Mouse (Mus musculus) intestine, embryonic 14.5 days (tissue): Measurements from ENCODE around the gene Os9. TPM values are rescaled to one million over a fixed set of nuclear protein-coding genes. Genes with fewer than 3 reads are reported as not detected.

Experiments used
- ATAC-seq: fragments of 200-750 bp; cut with Nextera tagmentation; replicated peaks from 2 replicates; pipeline ENCODE4 v1.8.0; 2017; ENCODE audit warnings: low read depth, moderate number of reproducible peaks, moderate TSS enrichment, moderate library complexity; ENCODE audit not compliant: low FRiP score, low TSS enrichment
- DNase-seq: peaks from one replicate; pipeline ENCODE4 v3.0.0-alpha.2; 2018; ENCODE audit warnings: low spot score
- H3K27ac ChIP-seq: fragments of 300-500 bp; sonication (generic); 2 replicates; pipeline ENCODE4 v1.5.1; 2014; ENCODE audit warnings: low read depth, mild to moderate bottlenecking, control low read depth
- H3K27me3 ChIP-seq: fragments of 300-500 bp; sonication (generic); replicated peaks from 2 replicates; pipeline ENCODE4 v1.6.1; 2014; ENCODE audit warnings: low read length, control low read depth; ENCODE audit not compliant: control insufficient read depth, insufficient read depth
- H3K36me3 ChIP-seq: fragments of 300-500 bp; sonication (generic); 2 replicates; pipeline ENCODE4 v1.6.1; 2014; ENCODE audit warnings: low read length, control low read depth; ENCODE audit not compliant: control insufficient read depth, insufficient read depth
- H3K4me1 ChIP-seq: fragments of 300-500 bp; sonication (generic); replicated peaks from 2 replicates; pipeline ENCODE4 v1.6.1; 2014; ENCODE audit warnings: low read length, control low read depth, mixed read lengths; ENCODE audit not compliant: control insufficient read depth, insufficient read depth
- H3K4me2 ChIP-seq: fragments of 300-500 bp; sonication (generic); 2 replicates; pipeline ENCODE4 v1.6.1; 2014; ENCODE audit warnings: low read length
- H3K4me3 ChIP-seq: fragments of 300-500 bp; sonication (generic); 2 replicates; pipeline ENCODE4 v1.5.1; 2014; ENCODE audit warnings: low read depth, low read length, control low read depth, mixed read lengths
- H3K9ac ChIP-seq: fragments of 300-500 bp; sonication (generic); 2 replicates; pipeline ENCODE4 v1.6.1; 2014; ENCODE audit warnings: mild to moderate bottlenecking, low read length
- H3K9me3 ChIP-seq: fragments of 300-500 bp; sonication (generic); 2 replicates; pipeline ENCODE4 v1.6.1; 2016; ENCODE audit warnings: low read length, control low read depth; ENCODE audit not compliant: control insufficient read depth
- WGBS: fragments of 180-500 bp; shearing (Covaris S2); extraction: QIAGEN DNeasy Blood & Tissue Kit; methylation state at CpG from one replicate; pipeline ENCODE4 v1.1.7; 2014; 5-methylcytosine and 5-hydroxymethylcytosine counted together
- polyA plus RNA-seq: library from polyadenylated mRNA; unstranded; fragments of >200 nt; fragmentation: Nextera tagmentation; extraction: Ambion mirVana; gene quantifications from 2 replicates; pipeline ENCODE4 v1.2.1, GENCODE M21; 2014

The Os9 gene
- polyA plus RNA-seq, 1 experiment from 2014 or later: 51.6 TPM

DNA sequence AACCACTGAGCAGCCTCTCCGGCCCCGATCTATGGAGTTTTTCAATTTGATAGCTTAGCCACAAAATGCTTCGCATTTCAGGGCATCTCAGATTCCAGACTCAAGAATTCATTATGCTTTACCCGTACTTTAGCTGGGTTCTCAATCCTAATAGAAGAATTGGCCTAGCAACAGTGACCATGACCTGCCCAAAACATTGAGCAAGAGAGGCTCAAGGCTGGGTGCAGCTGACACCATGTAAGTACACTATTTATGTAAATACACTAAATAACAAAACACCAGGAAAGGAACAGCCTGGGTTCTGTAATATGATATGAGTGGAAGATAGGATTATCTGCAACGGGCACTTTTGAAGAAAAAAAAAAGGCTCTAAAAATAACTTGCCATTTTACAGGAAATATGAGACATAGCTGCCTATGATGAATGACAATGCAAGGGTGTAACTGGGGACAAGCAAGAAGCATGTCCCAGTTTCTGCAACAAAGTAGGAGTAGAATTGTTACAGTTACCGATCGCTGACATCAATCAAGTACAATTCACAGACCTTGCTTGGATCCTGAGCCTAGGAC, 6.9 kb upstream of the Os9 start:
- Histone ChIP-seq H3K4me1 (peaks cover 6% of the 10 kb centered on the region; the same call in 1 of the 2 replicates), H3K36me3 (no peaks in the 10 kb centered on the region), H3K4me2 (no peak overlapping the region), H3K4me3 (no peak overlapping the region), H3K27me3 (no peaks in the 10 kb centered on the region), H3K9me3 (no peaks in the 10 kb centered on the region), H3K9ac (no peak overlapping the region), H3K27ac (no peak overlapping the region)
- WGBS: 78% methylated on average over 7 of the region's 7 CpGs
- DNase-seq (no peak), ATAC-seq (no peak)

DNA sequence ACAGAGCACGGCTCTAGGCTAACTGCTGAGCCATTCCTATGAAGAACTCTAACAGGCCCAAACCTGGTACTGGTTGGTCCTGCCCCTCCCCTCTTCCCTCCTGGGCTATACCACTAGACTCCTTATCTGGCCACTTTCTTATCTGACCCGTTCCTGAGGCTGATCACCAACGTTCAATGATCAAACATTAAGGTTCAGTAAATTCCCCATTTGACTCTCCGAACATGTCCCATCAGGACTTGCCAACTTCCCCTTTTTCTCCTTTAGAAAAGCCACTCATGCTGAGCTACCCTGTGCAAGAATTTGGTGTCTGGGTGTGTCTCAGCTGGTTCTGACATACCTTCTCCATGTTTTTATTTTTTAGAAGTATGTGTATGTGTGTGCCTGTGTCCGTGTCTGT, 5.6 kb upstream of the Os9 start:
- Histone ChIP-seq H3K9ac (no peak overlapping the region), H3K27ac (no peak overlapping the region), H3K36me3 (no peaks in the 10 kb centered on the region), H3K4me1 (peaks cover 7% of the 10 kb centered on the region; the same call in 1 of the 2 replicates), H3K9me3 (no peaks in the 10 kb centered on the region), H3K4me2 (no peak overlapping the region), H3K4me3 (no peak overlapping the region), H3K27me3 (no peaks in the 10 kb centered on the region)
- no peak for DNase-seq
- no peak for ATAC-seq
- 77% methylated on average over 5 of the region's 5 CpGs for WGBS

DNA sequence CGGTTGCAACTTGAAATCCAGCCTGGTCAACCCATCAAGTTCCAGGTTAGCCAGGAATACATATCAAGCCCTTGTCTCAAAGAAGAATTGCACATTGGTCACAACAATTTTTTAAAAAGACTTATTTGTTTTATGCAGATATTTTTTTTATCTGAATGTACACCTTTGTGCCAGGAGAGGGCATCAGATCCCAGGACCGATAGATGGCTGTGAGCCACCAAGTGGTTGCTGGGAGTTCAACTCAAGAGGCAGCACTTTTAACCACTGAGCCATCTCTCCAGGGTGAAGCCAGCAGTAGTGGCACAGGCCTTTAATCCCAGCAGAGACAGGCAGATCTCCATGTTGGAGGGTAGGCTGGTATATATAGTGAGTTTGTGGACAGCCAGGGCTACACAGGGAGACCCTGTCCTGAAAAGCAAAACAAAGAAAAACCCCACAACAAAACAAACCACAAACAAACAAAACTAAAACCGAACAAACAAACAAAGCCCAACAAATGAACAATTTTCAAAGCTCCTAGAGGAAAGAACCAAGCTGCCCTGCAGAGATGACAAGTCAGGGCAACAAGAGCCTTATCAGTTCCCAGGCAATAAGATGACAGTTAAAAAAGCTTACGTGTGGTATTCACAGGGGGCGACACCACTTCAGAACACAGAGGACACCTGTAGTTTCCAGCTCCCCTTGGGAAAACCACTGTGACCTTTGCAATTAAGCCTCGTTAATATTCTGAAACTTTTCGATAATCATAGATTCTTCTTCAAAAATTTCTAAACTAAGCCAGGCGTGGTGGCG, 4.5 kb upstream of the Os9 start:
- H3K9ac ChIP-seq: no peak overlapping the region
- no peak for DNase-seq
- H3K27me3 ChIP-seq: no peaks in the 10 kb centered on the region
- ATAC-seq: no peak
- H3K4me2 ChIP-seq: no peak overlapping the region
- H3K9me3 ChIP-seq: no peaks in the 10 kb centered on the region
- no peak overlapping the region for H3K27ac ChIP-seq
- no peaks in the 10 kb centered on the region for H3K36me3 ChIP-seq
- H3K4me3 ChIP-seq: no peak overlapping the region
- H3K4me1 ChIP-seq: peaks cover 9% of the 10 kb centered on the region
- WGBS: 80% methylated on average over 9 of the region's 9 CpGs

DNA sequence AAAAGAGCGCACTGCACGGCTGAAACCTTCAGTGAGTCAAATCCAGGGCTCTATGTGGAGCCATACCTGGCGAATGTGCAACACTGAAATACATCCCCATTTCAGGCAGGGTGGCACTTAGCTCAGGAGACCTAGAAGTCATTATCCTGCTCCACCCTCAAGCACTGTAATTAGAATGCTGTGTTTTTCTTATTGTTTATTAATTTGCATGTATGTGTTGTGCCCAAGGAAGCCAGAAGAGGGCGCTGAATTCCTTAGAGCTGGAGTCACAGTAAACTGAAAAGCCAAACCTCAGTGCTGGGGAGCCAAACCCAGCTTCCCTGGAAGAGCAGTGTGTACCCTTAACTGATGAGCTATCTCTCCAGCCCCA, 2.5 kb upstream of the Os9 start:
- ATAC-seq (no peak), DNase-seq (peak; percentile 78)
- no peaks in the 10 kb centered on the region for H3K27me3 ChIP-seq
- H3K27ac ChIP-seq: no peak overlapping the region
- no peaks in the 10 kb centered on the region for H3K9me3 ChIP-seq
- H3K9ac ChIP-seq: 0 out of 2 replicates have a peak overlapping the region, but pooled peaks have one; percentile 10
- 10% methylated on average over 4 of the region's 4 CpGs for whole genome bisulfite sequencing
- peaks cover 13% of the 10 kb centered on the region for H3K4me1 ChIP-seq
- peak overlapping the region; percentile 18 for H3K4me3 ChIP-seq
- H3K36me3 ChIP-seq: peaks cover 12% of the 10 kb centered on the region
- H3K4me2 ChIP-seq: peak overlapping the region; percentile 48

DNA sequence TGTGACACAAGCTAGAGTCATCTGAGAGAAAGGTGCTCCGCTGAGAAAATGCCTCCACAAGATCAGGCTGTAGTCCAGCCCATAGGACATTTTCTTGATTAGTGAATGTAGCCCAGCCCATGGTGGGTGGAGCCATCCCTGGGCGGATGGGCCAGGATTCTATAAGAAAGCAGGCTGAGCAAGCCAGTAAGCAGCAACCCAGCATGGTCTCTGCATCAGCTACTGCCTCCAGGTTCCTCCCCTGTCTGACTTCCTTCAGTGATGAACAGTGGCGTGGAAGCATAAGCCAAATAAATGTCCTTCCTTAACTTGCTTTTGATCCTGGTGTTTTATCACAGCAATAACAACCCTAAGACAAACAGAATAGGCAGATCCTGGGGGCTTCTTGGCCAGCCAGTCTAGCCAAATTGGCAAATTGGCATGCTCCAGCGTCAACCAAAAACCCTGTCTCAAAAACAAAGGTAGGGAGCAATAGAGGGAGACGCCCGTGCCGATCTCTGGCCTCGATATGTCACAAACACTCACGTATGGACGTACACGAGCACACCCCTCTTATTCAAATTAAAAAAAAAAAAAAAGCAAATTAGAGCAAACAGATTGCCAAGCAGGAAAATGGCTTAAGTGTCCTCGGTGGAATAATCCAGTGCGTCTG, 2.0 kb upstream of the Os9 start:
- ATAC-seq (no peak), DNase-seq (peak; percentile 64)
- Histone ChIP-seq H3K4me3 (peak overlapping the region; percentile 18), H3K4me2 (peak overlapping the region; percentile 48), H3K4me1 (peaks cover 13% of the 10 kb centered on the region), H3K27ac (no peak overlapping the region), H3K36me3 (peaks cover 17% of the 10 kb centered on the region), H3K9me3 (no peaks in the 10 kb centered on the region), H3K27me3 (no peaks in the 10 kb centered on the region), H3K9ac (0 out of 2 replicates have a peak overlapping the region, but pooled peaks have one; percentile 10)
- 18% methylated on average over 13 of the region's 13 CpGs for WGBS

DNA sequence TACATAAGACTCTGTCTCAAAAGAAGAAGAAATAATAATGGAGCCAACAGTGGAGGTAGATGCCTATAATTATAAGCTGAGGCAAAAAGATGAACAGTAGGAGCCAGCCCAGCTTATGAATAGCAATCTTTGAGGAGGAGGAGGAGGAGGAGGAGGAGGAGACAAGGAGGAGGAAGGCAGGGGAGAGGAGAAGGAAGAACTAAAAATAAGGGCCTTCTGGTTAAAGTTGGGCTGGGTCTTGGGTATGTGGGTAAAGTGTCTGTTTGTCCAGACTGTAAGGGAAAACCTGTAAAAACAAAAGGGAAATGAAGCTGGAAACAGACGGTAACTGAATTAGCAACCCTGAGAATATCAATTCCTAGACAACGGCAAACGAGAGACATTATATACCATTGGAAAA, 1.1 kb upstream of the Os9 start:
- Histone ChIP-seq H3K4me2 (no peak overlapping the region), H3K4me1 (peaks cover 13% of the 10 kb centered on the region), H3K9me3 (no peaks in the 10 kb centered on the region), H3K27me3 (no peaks in the 10 kb centered on the region), H3K36me3 (peaks cover 26% of the 10 kb centered on the region), H3K27ac (no peak overlapping the region), H3K4me3 (no peak overlapping the region), H3K9ac (no peak overlapping the region)
- no peak for DNase-seq
- ATAC-seq: no peak
- WGBS: 89% methylated on average over 3 of the region's 3 CpGs

DNA sequence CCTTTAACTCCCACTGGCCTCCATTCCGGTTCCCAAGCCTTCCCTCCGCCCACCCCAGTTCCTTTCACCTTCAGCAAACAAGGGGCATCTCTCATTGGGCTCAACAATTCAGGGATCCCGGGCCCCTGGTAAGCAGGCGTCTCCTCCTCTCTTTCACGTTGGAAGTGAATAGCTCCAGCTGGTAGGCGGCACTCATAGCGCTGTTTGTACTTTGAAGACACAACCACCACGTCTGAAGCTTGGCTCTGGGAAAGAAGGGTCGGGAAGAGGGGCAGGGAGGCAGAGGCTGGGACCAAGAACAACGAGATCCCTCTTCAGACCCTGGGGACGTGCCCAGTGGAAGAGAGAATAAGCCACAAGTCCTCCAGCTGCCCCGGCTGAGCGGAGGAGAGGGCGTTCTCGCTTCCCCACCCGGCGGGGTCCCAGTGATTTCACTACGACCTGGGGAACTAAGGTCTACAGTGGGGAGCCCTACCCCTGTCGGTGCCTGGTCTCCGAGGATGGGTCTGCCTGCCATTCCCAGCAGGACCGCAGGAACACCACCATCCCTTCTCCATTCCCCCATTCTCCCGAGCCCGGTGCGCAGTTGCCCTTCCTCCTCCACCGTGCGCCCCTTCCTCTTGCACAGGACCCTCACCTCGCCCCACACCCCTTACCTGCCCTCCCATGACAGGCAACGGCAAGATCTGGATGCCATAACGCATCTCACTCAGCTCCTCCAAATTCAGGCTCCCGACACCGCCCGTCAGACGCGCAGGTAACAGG, 448 bp downstream of the Os9 start:
- Histone ChIP-seq H3K27me3 (no peaks in the 10 kb centered on the region), H3K9ac (peak overlapping the region; percentile 66), H3K4me2 (peak overlapping the region; percentile 100), H3K4me3 (peak overlapping the region; percentile 90), H3K27ac (no peak overlapping the region), H3K9me3 (no peaks in the 10 kb centered on the region), H3K36me3 (peaks cover 40% of the 10 kb centered on the region), H3K4me1 (peaks cover 13% of the 10 kb centered on the region)
- ATAC-seq: no peak; the same call in 1 of the 2 replicates
- 5% methylated on average over 30 of the region's 34 CpGs for WGBS
- peak; percentile 57 for DNase-seq

DNA sequence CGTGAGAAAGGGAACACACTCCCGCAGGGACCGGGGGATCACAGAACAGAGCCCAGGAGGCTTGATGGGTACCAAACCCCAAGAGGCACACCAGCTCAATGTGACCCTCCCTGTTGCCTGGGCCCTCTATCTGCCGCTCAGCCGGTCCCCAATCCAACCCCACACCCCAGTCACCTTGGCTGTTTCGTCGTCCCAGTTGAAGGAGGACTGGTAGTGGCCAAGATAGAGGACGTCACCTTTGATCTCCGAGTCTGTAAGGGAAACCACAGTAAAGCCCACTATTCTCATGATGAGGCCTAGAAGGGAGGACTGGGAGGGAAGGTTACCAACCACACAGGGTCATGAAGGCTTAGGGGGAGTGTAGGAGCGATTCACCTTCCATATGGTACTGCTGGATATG, 1.7 kb downstream of the Os9 start:
- H3K4me3 ChIP-seq: no peak overlapping the region
- no peak overlapping the region for H3K4me2 ChIP-seq
- 92% methylated on average over 10 of the region's 10 CpGs for WGBS

More for the DNA sequence above, 1.7 kb downstream of the Os9 start:
- ATAC-seq (no peak), DNase-seq (no peak)
- H3K4me1 ChIP-seq: peaks cover 13% of the 10 kb centered on the region
- no peak overlapping the region for H3K9ac ChIP-seq
- no peaks in the 10 kb centered on the region for H3K9me3 ChIP-seq
- H3K27ac ChIP-seq: no peak overlapping the region
- H3K27me3 ChIP-seq: no peaks in the 10 kb centered on the region
- H3K36me3 ChIP-seq: peaks cover 42% of the 10 kb centered on the region
